Mouse (Mus musculus) forebrain, embryonic 10.5 days (tissue): ENCODE results near the gene Rrp12. TPM values are rescaled to one million over a fixed set of nuclear protein-coding genes. Genes with fewer than 3 reads are reported as not detected.

ENCODE experiments used
- DNase-seq: peaks from one replicate; pipeline ENCODE4 v3.0.0-alpha.2; 2017; ENCODE audit warnings: low spot score; ENCODE audit errors: extremely low spot score
- H3K27ac ChIP-seq: fragments of 300-500 bp; sonication (generic); 2 replicates; pipeline ENCODE4 v1.5.1; 2016; ENCODE audit warnings: mild to moderate bottlenecking
- H3K27me3 ChIP-seq: fragments of 300-500 bp; sonication (generic); 2 replicates; pipeline ENCODE4 v1.6.1; 2016; ENCODE audit warnings: mild to moderate bottlenecking; ENCODE audit not compliant: poor library complexity, severe bottlenecking
- H3K36me3 ChIP-seq: fragments of 300-500 bp; sonication (generic); replicated peaks from 2 replicates; pipeline ENCODE4 v1.6.1; 2016; ENCODE audit warnings: mild to moderate bottlenecking, moderate library complexity
- H3K4me1 ChIP-seq: fragments of 300-500 bp; sonication (generic); 2 replicates; pipeline ENCODE4 v1.6.1; 2016
- H3K4me3 ChIP-seq: fragments of 300-500 bp; sonication (generic); 2 replicates; pipeline ENCODE4 v1.5.1; 2016; ENCODE audit warnings: mild to moderate bottlenecking, moderate library complexity
- H3K9me3 ChIP-seq: fragments of 300-500 bp; sonication (generic); 2 replicates; pipeline ENCODE4 v1.6.1; 2016; ENCODE audit warnings: mild to moderate bottlenecking, moderate library complexity
- WGBS: fragments of 180-500 bp; shearing (Covaris S2); methylation state at CpG from one replicate; pipeline ENCODE4 v1.1.7; 2016; 5-methylcytosine and 5-hydroxymethylcytosine counted together
- polyA plus RNA-seq: library from polyadenylated mRNA; unstranded; fragments of >200 nt; fragmentation: Nextera tagmentation; extraction: Ambion mirVana; gene quantifications from 2 replicates; pipeline ENCODE4 v1.2.1, GENCODE M21; 2016

Rrp12 gene
- polyA plus RNA-seq, 1 experiment from 2014 or later, result 43.8 TPM

DNA sequence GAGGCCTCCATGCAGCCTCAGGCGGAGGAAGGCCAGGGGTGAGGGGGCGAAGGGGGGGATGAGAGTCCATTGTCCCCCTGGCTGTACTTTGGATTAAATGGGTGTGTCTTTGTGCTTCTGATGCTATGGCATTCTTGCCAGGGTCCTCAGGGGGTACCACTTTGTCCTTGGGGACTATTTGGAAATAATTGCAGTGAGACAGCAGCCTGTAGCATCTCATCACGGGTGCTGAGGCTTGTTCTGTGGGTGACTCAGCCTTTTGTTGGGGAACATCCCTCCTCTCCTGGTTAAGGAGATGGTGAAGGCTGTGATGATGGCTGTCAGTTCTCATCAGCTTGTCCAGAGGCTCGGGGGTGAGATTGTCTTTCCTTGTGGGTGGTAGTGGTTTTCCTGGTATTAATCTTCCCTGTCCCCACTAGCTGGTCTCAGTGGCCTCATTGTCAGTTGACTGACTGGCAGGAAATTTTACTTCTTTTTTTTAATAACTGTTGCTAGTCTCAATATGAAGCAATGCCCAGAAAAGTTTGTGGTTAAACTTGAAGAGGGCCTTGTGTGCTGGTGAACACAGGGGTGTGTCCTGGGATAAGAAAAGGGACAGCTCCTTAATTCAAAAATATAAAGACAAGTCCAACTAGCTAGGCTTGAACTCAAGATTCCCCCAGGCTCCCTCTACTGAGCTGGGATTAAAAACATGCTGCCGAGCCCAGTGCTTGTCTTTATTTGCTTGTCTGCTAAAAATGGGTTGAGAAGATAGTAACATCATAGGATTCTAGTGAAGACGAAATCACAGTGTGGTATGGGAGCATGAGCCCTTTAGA, 18.0 kb upstream of the Rrp12 start:
- H3K27ac ChIP-seq, result peak overlapping the region; percentile 96
- no peak for DNase-seq
- H3K9me3 ChIP-seq, result no peaks in the 10 kb centered on the region
- H3K4me3 ChIP-seq, result peak overlapping the region; percentile 81
- H3K36me3 ChIP-seq, result peaks cover 49% of the 10 kb centered on the region
- 43% methylated on average over 6 of the region's 6 CpGs for WGBS
- H3K4me1 ChIP-seq, result peaks cover 26% of the 10 kb centered on the region
- no peaks in the 10 kb centered on the region for H3K27me3 ChIP-seq

DNA sequence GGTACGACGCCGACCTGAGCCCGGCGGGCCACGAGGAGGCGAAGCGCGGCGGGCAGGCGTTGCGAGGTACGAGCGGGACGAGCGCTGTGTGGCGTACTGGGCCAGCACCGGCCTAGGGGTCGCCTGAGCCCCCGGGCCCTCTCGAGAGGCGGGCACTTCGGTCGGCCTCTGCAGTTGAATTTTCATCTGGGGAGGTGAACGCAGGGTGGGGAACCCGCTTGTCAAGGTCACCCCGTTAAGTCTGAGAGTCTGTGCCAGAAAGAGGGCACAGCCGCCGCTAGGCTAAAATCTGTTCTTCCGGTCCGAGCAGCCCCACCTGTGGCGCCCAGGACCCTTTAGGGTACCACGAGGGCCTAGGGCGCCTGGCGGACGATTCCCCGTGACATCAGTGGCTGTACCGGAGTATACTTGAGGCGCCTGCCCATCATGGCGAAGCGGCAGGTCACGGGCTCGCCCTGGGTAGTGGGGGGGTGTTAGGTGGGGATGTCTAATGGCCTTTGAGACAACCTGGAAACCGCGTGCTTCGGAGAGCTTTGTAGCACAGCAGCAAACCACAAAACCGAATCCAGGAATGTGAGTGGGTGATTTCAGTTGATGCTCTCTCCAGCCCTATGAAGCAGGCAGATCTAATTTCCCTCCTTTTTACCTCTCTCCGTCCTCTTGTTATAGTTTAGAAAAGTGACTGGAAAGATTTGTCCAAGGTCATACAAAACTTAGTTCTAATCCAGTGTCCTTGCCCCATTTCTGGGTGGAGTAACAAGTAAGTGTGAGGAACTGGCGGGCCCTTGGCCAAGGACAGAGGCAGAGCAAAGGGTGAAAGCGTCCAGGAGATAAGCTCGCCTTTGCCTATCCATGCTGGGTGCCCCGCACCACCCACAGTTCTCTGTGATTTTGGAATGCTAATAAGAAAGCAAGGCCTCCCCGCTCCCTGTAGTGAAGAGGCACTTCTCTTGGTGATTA, 16.4 kb upstream of the Rrp12 start:
- Histone ChIP-seq H3K9me3 (no peaks in the 10 kb centered on the region), H3K4me1 (peaks cover 26% of the 10 kb centered on the region), H3K36me3 (peaks cover 42% of the 10 kb centered on the region), H3K27ac (peak overlapping the region; percentile 96), H3K4me3 (peak overlapping the region; percentile 81), H3K27me3 (no peaks in the 10 kb centered on the region)
- WGBS, result 2% methylated on average over 53 of the region's 53 CpGs
- DNase-seq, result peak; percentile 51

GRCm38 (mm10) chr19:41911178-41912073, 15.5 kb upstream of the Rrp12 start, which contains the start of gene Pgam1:
Gene Pgam1, plus strand, starts transcription at chr19:41911923.
- Histone ChIP-seq H3K9me3 (no peaks in the 10 kb centered on the region), H3K4me3 (peak within 1 kb of the TSS; percentile 81), H3K27me3 (no peaks in the 10 kb centered on the region), H3K27ac (peak within 1 kb of the TSS; percentile 96), H3K4me1 (peaks cover 26% of the 10 kb centered on the region), H3K36me3 (peaks cover 32% of the 10 kb centered on the region)
- peak; percentile 98 for DNase-seq
- 6% methylated on average over 54 of the region's 54 CpGs for WGBS

- Histone ChIP-seq H3K4me3 (no peak overlapping the region), H3K36me3 (peaks cover 22% of the 10 kb centered on the region), H3K27ac (0 out of 2 replicates have a peak overlapping the region, but pooled peaks have one; percentile 40), H3K4me1 (peaks cover 26% of the 10 kb centered on the region), H3K9me3 (no peaks in the 10 kb centered on the region), H3K27me3 (no peaks in the 10 kb centered on the region)
- WGBS, result 84% methylated on average over 2 of the region's 2 CpGs
- no peak for DNase-seq
Measured at GRCm38 (mm10) chr19:41910396-41910795, 14.4 kb upstream of the Rrp12 start.

DNA sequence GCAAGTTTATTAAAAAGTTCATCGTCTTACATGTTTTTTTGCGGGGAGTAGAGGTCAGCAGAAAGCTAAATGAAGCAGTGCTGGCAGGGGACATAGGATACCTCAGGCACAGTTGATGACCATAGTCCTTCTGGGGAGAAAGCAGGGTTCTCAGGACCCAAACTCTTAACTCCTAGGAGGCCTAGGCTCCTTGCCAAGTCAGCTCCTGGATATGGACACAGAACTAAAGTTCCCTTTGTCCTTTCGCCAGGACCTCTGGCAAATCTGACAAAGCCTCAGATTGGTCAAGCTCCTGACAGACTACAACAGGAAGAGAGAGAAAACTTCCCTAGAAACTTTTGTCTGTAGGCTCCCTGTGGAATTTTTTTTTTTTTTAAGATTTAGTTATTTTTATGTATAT, 12.8 kb upstream of the Rrp12 start:
- peaks cover 11% of the 10 kb centered on the region for H3K4me1 ChIP-seq
- 95% methylated on average over 3 of the region's 3 CpGs for WGBS
- no peak for DNase-seq
- H3K9me3 ChIP-seq, result no peaks in the 10 kb centered on the region
- H3K36me3 ChIP-seq, result peaks cover 5% of the 10 kb centered on the region
- no peaks in the 10 kb centered on the region for H3K27me3 ChIP-seq
- no peak overlapping the region for H3K4me3 ChIP-seq
- no peak overlapping the region for H3K27ac ChIP-seq

DNA sequence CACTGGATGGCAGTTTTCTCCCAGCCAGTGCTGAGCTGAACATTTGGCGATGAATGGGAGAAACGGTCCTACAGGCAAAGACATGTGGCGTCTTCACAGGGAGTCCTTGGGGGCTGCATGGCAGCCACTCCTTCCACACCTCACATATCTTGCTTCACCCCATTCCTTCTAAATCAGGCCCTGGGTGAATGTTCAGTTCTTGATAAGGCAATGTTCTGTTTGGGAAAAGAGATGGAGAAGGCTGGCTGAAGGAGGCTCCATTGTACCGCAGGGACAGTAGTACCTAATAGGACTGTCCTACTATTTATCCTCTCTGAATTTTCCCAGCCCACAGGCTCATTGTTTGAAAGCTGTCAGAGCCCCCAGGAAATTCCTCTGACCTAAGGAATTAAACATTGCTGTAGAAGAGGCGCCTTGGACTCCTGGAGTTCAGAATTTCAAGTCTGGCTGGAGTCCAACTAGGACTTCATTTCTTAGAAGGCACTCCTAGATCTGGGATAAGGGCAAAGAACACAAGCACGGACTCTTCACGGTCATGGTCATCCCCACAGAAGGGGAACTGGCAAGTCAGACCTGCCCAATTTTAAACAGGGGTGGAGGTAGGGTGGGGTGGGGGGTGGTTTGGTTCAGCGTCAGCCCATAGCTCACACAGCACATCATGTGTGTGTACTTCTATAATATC, 11.2 kb upstream of the Rrp12 start:
- no peak overlapping the region for H3K4me3 ChIP-seq
- no peaks in the 10 kb centered on the region for H3K4me1 ChIP-seq
- DNase-seq, result no peak
- H3K27me3 ChIP-seq, result no peaks in the 10 kb centered on the region
- no peaks in the 10 kb centered on the region for H3K9me3 ChIP-seq
- no peaks in the 10 kb centered on the region for H3K36me3 ChIP-seq
- no peak overlapping the region for H3K27ac ChIP-seq
- 56% methylated on average over 8 of the region's 8 CpGs for WGBS

DNA sequence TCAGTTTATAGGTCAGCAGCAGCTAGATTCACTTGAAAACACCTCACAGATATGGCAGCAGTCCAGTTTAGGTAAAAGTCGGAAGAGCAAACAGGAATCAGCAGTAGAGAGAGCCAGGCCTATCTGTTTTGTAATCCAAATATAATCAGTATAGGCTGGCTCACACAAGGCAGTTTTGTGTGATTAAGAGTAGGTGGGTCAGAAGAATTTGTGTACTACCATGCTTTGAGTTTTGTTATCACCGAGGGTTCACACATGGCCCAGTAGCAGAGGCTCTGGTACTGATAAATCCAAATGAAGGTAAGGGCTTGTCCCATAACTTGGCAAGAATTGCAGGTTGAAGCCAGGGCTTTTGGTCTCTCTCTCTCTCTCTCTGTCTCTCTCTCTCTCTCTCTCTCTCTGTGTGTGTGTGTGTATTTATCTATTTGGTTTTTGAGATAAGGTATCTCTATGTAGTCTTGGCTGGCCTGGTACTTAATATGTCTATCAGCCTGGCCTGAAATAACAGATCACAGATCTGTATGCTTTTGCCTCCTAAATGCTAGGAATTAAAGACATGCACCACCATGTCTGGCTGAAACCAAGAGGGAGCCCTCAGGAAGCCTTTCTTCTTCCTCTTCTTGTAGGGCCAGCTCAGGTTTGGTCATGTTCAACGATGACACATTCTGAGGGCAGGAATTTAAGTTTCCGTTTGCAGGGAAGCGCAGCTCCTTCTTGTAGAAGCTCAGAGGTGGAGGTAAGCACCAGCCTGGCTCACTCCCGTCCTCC, 10.5 kb upstream of the Rrp12 start:
- Histone ChIP-seq H3K36me3 (no peaks in the 10 kb centered on the region), H3K27ac (no peak overlapping the region), H3K27me3 (no peaks in the 10 kb centered on the region), H3K4me1 (no peaks in the 10 kb centered on the region), H3K9me3 (no peaks in the 10 kb centered on the region), H3K4me3 (no peak overlapping the region)
- DNase-seq, result no peak
- WGBS, result 69% methylated on average over 6 of the region's 6 CpGs

DNA sequence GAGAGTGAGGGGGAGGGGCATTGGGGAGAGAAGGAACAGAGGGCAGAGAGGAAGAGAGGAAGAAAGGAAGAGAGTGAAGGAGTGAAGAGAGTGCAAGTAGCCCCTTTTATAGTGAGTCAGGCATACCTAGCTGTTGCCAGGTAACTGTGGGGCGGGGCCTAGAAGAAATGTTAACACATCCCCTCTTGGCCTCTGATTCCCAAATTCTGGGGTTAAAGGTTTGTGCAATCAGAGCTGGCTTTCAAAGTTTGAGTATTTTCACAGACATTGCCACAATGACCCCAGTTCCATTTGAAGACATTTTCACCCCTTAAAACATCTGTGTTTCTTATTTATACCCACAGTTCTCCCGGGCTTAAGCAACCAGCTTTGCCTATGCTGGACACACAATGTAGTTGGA, 9.3 kb upstream of the Rrp12 start:
- no peaks in the 10 kb centered on the region for H3K4me1 ChIP-seq
- no peaks in the 10 kb centered on the region for H3K9me3 ChIP-seq
- DNase-seq, result no peak
- no peaks in the 10 kb centered on the region for H3K36me3 ChIP-seq
- 98% methylated on average over 2 of the region's 2 CpGs for WGBS
- no peak overlapping the region for H3K27ac ChIP-seq
- H3K4me3 ChIP-seq, result no peak overlapping the region
- no peaks in the 10 kb centered on the region for H3K27me3 ChIP-seq

DNA sequence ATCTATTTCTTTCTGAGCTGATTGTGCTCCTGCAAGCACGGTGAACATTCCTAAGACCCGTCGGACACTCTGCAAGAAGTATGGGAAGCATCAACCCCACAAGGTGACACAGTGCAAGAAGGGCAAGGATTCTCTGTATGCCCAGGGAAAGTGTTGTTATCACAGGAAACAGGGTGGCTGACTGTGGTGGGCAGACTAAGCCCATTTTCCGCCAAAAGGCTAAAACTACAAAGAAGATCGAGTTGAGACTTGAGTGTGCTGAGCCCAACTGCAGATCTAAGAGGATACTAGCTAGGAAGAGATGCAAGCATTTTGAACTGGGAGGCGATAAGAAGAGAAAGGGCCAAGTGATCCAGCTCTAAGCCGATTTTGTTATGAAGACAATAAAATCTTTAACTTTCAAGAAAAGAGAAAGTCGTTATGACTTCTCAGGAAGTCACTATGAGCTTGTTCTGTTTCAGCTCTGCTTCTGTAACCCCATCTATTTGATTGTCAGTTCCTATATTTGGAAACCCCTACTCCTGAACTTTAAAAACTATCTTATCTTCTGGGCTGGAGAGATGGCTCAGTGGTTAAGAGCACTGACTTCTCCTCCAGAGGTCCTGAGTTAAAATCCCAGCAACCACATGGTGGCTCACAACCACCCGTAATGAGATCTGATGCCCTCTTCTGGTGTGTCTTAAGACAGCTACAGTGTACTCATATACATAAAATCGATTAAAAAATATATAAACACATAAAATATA, 7.0 kb upstream of the Rrp12 start:
- WGBS, result 85% methylated on average over 10 of the region's 10 CpGs
- Histone ChIP-seq H3K27me3 (no peaks in the 10 kb centered on the region), H3K27ac (no peak overlapping the region), H3K9me3 (no peaks in the 10 kb centered on the region), H3K36me3 (no peaks in the 10 kb centered on the region), H3K4me3 (no peak overlapping the region), H3K4me1 (no peaks in the 10 kb centered on the region)
- no peak for DNase-seq

- Histone ChIP-seq H3K9me3 (no peaks in the 10 kb centered on the region), H3K27me3 (no peaks in the 10 kb centered on the region), H3K4me1 (peaks cover under 1% of the 10 kb centered on the region), H3K36me3 (no peaks in the 10 kb centered on the region), H3K4me3 (no peak overlapping the region), H3K27ac (no peak overlapping the region)
- DNase-seq, result no peak
- 66% methylated on average over 2 of the region's 2 CpGs for WGBS
Measured at GRCm38 (mm10) chr19:41901696-41902095, 5.7 kb upstream of the Rrp12 start.
